Mouse (Mus musculus) layer of hippocampus, adult 11-12 months (tissue): ENCODE results near the gene Aldh16a1.
A peak's percentile ranks its signal among the peaks of the same experiment; 100 is the strongest.
"Not testable (repeated sequence)": the region's sequence is repeated elsewhere in the genome, so short reads cannot be mapped to it uniquely, and the experiment has no call there.

Experiments
- DNase-seq: peaks from one replicate; pipeline ENCODE4 v3.0.0; 2022; ENCODE audit warnings: low spot score

Gene Aldh16a1

DNA sequence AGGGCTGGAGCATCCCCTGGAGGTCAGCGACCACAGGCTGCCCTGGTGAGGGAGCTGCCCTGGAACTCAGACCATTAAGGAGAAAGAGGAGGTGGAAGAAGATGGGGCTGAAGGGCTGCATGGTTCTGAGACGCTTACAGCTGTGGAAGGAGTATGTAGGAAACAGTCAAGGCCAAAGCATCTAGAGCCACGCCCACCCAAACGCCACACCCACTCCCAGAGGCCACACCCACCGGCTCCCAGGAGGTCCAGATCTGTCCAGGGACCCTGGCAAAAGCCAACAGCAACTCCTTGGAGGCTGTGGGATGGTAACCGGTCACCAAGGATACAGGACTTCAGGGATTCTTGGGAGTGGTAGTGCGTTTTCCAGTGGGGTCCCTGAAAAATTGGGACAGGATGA lies 24.2 kb upstream of the Aldh16a1 start:
- no peak for DNase-seq

DNA sequence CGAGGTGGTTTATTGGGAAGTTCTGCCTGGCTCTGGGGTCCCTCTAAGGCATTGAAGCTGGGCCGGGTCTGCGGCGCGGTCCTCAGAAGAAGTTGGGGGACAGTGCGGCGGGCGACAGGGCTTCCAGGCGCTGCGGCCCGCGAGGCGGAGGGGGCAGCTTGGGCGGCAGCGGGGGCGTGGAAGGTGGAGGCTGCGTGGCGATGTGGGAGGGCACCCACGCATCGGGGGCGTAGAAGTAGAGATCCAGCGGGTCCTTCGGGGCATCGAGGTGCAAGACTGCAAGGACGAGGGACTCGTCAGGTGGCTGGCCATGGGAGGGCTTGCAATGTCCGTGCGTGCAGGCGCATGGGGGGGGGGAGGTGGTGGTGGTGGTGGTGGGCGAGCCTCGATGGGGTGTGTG lies 22.0 kb upstream of the Aldh16a1 start:
- DNase-seq = no peak

DNA sequence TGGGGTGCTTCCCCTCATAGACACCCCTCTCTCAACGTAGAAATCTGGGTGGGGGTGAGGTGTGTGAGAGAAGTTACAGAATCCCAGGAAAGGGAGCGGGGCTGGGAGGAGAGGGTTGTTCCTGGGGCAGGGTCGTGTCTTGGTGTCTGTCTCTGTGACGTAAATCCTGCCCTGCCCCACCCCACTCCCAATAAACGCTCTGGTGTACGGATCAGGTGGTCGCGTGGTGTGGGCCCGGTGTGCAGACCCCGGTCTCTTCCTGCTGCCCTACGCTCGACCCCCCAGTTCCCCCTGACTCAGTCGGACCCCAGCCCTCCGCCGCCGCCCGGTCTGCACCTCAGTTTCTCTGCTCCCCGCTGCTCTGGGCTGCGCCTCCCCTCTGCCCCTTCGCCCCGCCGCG lies 21.5 kb upstream of the Aldh16a1 start:
- DNase-seq = no peak

DNA sequence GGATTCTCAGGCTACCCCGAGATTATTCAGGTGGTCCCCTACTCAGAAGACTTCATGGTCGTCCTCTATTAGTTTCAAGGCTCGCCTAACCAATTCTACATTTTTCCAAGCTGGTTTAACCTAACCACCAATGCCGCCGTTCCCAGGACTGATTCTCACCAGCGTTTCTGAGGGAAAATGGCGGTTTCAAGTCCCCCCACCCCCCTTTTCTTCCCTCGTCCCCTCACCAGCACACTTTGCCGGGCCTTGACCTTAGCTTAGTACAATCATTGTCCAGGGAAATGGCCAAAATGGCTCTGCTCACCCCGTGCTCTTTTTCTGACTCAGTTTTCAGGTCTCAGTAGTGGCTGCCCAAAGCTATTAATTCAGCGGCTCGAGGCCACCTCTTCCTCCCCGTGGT lies 21.0 kb upstream of the Aldh16a1 start:
- no peak for DNase-seq

DNA sequence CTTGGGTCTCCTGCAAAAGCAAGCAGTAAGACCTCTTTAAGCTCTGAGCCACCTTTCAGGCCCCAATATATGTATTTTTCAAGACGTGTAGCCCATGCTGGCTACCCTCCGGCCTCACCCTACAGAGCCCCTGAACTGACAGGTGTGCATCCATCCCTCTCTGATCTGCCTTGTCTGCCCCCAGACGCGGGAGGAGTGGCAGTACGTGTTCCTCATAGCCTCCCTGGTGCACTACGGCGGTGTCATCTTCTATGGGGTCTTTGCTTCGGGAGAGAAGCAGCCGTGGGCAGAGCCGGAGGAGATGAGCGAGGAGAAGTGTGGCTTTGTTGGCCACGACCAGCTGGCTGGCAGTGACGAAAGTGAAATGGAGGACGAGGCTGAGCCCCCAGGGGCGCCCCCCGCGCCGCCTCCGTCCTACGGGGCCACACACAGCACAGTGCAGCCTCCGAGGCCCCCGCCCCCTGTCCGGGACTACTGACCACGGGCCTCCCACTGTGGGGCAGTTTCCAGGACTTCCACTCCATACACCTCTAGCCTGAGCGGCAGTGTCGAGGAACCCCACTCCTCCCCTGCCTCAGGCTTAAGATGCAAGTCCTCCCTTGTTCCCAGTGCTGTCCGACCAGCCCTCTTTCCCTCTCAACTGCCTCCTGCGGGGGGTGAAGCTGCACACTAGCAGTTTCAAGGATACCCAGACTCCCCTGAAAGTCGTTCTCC lies 20.3 kb upstream of the Aldh16a1 start:
- DNase-seq = no peak

DNA sequence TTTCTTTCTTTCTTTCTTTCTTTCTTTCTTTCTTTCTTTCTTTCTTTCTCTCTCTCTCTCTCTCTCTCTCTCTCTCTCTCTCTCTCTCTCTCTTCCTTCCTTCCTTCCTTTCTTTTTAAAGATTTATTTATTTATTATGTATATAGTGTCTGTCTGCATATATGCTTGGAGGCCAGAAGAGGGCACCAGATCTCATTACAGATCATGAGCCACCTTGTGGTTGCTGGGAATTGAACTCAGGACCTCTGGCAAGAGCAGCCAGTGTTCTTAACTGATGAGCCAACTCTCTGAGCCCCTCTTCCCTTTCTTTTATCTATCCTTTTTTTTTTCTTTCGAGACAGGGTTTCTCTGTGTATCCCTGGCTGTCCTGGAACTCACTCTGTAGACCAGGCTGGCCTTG lies 19.4 kb upstream of the Aldh16a1 start:
- DNase-seq = not testable (repeated sequence)

DNA sequence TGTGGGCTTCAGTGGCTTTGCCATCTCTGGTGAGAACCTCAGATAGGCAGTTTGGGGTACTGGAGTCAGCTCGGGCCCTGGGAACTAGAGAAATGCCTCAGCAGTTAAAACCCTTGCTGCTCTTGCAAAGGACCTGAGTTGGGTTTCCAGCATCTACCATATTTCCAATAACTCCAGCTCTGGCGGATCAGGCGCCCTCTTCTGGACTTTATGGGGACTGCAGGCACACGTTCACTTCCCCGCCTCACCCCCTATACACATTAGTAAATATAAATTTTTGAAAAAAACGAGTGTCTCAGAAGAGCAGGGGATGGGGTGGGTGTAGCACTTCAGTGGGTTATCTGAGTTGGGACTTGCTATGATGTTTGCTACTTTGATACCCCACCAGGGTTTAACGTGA lies 18.6 kb upstream of the Aldh16a1 start:
- DNase-seq = no peak

DNA sequence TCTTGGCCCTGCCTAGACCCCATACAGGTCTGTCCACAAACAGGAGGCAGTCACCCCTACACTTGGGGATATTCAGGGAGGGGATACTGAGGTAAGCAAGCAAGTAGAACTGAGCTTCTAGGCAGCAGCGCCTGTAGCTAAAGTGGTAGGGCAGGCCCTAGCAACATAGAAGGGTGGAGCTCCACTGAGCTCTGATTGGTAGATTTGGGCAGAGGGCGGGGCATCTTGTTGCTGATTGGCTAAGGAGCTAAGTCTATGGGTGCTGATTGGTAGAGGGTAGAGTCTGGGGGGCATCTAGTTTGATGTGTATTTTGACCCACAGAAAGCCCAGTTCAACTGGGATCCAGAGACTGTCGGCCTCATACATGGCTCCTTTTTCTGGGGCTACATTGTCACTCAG lies 15.1 kb upstream of the Aldh16a1 start:
- peak; percentile 71 for DNase-seq

DNA sequence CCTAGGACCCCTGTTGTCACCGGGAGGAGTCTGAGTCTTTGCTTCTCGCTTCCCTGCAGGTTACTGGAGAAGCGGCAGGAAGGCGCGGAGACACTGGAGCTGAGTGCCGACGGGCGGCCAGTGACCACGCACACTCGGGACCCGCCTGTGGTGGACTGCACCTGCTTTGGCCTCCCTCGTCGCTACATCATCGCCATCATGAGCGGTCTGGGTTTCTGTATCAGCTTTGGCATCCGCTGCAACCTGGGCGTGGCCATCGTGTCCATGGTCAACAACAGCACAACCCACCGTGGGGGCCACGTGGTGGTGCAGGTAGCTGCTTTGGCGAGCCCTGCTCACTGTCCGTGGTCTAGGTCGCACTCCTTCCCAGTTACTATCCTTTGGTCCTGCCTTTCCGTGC lies 14.3 kb upstream of the Aldh16a1 start:
- DNase-seq = no peak

DNA sequence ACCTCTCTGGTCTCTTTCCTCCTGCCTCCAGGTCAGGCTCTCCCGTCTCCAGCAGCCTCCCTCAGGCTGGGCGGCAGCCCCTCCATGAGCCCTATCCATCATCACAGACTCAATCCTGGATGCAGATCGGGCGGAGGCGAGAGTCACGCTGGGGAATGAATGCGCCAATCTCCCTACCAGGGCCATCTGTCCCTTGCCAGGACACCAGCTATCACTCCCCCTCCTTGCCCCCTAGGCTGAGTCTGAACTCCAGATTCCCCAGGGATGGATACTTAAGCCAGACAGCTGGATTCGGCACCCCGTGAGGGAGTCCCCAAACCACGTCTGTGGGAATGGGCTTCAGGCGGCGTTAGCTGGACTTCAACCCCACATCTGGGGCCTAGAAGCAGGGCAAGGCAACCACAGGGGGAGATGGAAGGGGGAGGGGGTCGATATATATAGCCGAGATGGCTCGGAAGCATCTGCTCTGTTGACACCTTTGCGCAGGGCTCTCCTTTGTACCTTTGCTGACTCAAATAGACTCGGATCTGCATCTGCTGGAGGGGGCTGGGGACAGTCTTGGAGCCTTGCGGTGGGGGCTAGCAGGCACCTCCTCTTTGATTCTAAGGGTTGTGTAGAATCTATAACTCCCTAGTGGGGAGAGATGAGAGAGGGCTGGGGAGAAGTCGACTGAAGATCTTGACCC lies 13.5 kb upstream of the Aldh16a1 start:
- DNase-seq = peak; percentile 72

DNA sequence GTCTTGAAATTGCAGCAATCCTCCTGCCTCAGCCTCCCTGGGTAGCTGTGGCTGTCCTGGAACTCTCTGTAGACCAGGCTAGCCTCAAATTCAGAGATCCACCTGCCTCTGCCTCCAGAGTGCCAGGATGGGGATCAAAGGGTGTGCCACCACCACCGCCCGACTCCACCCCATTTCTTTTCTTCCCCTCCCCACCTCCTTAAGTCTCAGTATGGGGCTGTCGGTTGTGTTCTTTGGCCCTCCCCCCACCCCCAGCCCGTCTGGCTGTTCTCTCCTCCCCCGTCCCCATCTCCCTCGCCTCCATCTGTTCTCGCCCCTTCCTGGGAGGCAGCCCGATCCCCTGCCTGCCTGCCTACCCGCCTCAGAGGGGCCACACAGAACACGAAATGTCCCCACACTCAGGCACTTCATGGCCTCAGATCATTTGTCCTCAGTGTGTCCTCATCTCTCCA lies 12.6 kb upstream of the Aldh16a1 start:
- peak; percentile 59 for DNase-seq

DNA sequence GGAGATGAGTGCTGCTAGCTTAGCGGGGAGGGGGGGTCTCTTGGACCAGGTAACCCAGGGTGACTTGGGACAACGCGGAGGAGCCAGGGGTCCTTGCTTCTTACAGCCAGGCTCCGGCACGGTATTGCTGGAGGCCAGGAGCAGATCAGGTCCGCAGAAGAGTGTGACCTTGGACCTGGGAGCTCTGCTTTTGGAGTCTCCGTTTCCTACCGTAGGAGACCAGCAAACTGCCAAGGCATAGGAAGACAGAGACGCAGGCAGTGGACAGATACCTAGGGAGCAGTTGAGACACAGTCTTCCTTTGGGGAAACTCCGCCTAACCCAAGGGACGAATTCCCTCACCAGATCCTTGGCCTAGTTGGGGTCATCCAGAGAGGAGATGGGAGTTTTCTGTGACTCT lies 11.3 kb upstream of the Aldh16a1 start:
- no peak for DNase-seq

DNA sequence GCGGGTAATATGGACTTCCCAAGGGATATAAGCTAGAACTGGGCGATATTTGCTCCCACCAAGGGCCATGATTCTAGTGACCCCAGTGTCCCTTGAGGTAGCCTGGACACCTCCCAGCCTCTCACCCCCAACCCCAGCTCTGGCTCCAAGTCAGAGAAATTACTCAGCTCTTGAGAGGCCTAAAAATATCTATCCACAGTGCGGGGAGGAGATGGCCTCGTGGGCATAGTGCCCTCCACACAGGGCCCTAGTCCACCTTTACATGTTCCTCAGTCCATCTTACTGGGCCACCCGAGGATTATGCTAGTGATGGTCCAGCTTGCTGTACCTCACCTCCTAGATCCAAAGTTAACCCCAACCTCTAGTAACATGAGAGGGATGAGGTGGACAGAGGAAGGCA lies 10.4 kb upstream of the Aldh16a1 start:
- DNase-seq = no peak

DNA sequence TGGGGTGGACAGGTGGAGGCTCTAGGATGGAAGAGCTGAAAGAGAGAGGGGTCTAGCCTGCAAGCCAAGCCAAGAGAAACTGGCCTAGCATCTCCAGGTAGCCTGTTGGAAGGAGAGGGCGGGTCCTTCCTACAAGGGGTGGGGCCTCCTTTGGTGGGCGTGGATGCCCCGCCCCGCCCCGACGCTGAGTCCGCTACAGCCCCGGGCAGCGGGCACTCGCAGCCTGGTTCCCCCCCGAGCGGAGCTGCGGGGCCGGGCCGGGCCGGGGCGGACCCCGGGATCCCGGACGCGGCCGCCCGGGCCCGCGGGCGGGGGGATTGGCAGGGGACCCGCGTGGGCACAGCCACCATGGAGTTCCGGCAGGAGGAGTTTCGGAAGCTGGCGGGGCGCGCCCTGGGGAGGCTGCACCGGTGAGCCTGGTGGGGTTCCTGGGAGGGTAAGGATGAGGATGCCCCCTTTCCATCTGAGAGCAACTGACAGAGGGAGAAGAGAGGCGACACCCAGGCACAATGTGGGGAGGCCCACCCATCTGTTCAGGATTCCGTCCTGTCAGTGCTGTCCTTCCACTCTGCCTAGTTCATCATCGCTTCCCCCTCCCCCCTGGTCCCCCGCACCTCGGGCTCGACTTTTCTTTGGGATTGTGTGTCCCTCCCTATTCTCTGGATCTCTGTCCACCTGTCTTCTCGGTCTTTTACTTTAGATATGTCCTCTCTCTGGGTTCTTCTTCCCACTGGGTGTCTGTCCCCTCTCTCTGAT lies 9.5 kb upstream of the Aldh16a1 start, which contains the start of gene Slc17a7:
Slc17a7 (plus strand) TSS at position 215 of the 756 bp plus-strand sequence.
- DNase-seq = no peak

DNA sequence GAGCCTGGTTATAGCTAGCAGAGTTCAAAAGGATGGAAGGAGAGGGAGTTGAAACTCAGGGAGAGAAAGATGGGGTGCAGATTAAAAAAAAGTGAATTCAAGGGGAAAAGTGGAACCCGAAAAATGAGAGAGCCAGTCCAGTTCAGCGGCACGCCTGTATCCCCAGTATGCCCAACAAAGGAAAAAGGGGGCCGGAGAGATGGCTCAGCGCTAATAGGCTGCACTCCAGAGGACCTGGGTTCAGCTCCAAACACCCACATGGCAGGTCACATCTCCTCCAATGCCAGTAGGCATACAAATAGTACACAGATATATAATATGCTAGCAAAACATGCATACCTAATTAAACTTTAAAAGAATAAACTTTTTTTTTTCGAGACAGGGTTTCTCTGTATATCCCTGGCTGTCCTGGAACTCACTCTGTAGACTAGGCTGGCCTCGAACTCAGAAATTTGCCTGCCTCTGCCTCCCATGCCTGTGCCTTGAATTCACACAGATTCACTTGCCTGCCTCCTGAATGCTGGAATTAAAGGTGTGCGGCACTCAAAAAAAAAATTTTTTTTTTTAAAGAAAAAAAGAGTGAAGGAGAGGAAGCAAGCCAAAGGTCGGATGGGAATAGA lies 8.7 kb upstream of the Aldh16a1 start:
- DNase-seq = no peak

DNA sequence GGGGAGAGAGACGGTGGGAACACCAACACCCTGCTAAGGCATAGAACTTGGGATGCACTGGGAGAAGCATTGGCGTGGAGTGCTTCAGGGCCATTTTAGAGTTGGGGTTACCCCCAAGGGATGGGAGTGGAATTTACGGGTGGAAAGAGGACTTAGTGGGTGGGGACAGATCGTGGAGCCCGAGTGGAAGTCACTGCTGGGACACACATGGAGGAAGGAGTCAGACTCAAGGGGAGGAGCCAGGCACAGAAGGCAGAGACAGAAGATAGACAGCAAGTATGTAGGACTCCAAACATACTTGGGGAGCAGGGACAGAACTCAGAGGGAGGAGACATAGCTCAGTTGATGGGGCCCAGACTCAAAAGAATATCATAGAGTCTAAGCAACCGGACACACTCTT lies 8.2 kb upstream of the Aldh16a1 start:
- no peak for DNase-seq

DNA sequence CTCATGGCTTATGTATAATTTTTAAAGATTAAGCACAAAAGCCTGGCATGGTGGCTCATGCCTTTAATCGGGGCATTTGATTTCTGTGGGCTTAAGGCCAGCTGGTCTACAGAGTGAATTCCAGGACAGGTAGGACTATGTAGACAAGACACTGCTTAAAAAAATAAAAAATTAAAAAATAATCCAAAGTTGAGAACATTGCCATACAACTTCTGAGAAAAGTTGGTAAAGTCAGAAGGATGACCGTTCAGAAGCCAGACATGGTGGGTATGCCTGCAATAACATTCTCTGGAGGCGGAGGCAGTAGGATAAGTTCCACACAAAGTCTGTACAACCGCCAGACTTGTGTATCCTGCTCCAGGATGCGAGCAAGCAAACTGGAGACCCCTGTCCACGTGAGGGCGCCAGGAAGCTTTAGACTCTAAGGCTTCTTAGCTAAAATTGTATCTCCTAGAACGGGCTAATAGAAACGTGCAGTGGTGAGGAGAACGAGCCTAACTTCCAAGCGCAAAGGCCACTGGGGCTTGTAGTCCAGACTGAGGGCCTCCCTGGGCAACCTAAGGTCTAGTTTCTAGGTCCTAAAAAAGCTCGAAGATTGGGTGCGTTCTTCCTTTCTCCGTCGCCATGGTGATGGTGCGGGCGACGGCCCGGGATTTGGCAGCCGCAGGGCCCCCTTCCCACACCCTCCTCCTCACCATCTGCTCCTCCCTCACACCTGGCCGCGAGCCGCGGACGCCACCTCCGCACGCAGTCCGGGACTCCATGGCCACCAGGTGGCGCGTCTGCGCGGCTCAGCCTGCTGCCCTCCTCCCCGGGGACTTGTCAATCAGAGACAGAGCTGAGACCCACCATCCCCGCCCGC lies 7.5 kb upstream of the Aldh16a1 start:
- peak; percentile 92 for DNase-seq

DNA sequence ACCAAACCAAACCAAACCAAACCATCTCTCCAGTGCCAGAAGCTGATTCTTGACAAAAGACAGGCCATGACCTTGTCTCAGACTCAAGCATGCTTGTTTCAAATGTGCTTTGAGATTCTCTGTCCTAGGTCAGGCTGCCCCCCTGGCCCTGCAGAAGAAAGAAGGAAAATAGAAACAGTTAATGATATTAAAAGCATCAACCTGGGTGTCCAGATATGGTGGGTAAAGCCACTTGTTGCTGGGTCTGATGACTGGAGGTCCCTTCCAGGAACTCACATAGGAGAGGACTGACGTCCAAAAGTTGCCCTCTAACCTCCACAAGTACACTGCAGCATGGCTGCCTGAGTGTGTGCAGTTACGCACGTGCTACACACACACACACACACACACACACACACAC lies 6.5 kb upstream of the Aldh16a1 start:
- no peak for DNase-seq

DNA sequence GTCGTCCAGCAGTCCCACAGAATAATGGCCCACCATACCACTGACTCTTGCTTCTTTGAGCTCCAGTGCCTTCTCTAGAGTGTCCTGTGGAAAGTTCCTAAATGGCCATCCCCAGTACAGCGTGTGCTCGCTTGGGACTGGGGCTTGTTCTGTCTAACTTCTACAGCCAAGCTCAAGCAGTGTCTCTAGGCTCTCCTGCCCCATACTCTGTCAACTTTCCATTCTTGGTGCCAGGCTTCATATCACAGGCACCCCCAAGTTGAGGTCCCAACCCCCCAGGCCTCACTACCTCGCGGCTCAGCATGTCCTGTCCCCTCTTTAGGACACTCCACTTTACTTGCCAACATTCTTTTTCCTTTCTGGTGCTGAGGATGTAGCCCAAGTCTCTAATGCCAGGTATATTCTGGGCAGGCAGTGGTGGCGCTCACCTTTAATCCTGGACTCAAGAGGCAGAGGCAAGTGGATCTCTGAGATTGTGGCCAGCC lies 6.0 kb upstream of the Aldh16a1 start:
- no peak for DNase-seq

DNA sequence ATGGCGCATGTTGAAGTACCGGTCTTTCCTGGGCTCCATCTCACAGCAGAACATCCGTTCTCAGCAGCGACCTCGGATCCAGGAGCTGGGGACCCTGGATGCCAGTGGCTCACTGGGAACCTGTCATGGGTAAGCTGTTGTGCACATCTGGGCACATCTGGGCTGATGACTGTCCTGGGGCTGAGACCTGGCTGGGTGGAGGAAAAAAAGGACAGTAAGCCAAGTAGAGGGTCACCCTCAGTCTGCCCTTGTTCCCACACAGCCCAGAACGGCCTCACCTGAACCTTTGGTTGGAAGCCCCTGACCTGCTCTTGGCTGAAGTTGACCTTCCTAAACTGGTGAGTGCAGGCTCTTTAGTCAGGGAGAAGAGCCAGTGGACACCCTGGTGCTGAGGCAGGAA lies 4.6 kb upstream of the Aldh16a1 start:
- DNase-seq = no peak

DNA sequence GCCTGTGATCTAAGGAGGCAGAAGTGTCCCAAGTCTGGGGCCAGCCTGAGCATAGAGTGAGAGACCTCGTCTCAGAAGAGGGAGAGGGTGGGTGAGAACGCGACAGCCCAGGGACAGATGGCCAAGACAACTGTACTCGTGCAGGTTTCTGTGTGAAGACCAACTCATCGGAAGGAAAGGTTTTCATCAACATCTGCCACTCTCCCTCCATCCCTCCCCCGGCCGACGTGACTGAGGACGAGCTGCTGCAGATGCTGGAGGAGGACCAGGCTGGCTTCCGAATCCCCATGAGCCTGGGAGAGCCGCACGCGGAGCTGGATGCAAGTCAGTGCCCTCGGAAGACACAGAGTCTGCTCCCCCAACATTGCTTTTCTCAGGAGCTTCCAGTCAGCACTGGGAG lies 3.1 kb upstream of the Aldh16a1 start:
- no peak for DNase-seq
